Mouse (Mus musculus) gastrocnemius, postnatal 14 days (tissue): ENCODE results near the gene Cobl. TPM values are rescaled to one million over a fixed set of nuclear protein-coding genes. Genes with fewer than 3 reads are reported as not detected.
A peak's percentile ranks its signal among the peaks of the same experiment; 100 is the strongest.

Source experiments
- DNase-seq: peaks from one replicate; pipeline ENCODE4 v3.0.0; 2021; ENCODE audit warnings: mixed read lengths
- intact Hi-C: fragments of 180-260 bp; cut with DNase I; formaldehyde crosslinking; loops from one replicate; pipeline ENCODE4 v1.15.1; 2025; ENCODE audit warnings: low total_unique reads
- total RNA-seq, 2 experiments: library from RNA; stranded (reverse); gene quantifications; 2 replicates each; pipeline ENCODE4 v1.2.3; 2021

The Cobl gene
- total RNA-seq, 2 experiments from 2014 or later: 78.0 to 92.4 TPM

- no peak for DNase-seq
- intact Hi-C loops: no loop called here
Observed at GRCm38 (mm10) chr11:12448101-12448500, 16.7 kb downstream of the Cobl start.

- intact Hi-C loops: no loop called here
- no peak for DNase-seq
Observed at GRCm38 (mm10) chr11:12445222-12445621, 19.5 kb downstream of the Cobl start.

GRCm38 (mm10) chr11:12444215-12444614 lies 20.5 kb downstream of the Cobl start:
- intact Hi-C loops: no loop called here

GRCm38 (mm10) chr11:12443614-12444013 lies 21.1 kb downstream of the Cobl start:
- intact Hi-C loops: no loop called here
- no peak for DNase-seq

More at GRCm38 (mm10) chr11:12444215-12444614, 20.5 kb downstream of the Cobl start:
- DNase-seq: no peak

GRCm38 (mm10) chr11:12443185-12443584 lies 21.6 kb downstream of the Cobl start:
- intact Hi-C loops: no loop called here
- DNase-seq: no peak

- no peak for DNase-seq
- intact Hi-C loops: no loop called here
Observed at GRCm38 (mm10) chr11:12442283-12442682, 22.5 kb downstream of the Cobl start.

- DNase-seq: no peak
- intact Hi-C loops: no loop called here
Observed at GRCm38 (mm10) chr11:12435905-12436304, 28.9 kb downstream of the Cobl start.

GRCm38 (mm10) chr11:12435018-12435417 lies 29.7 kb downstream of the Cobl start:
- peak; percentile 47 for DNase-seq

GRCm38 (mm10) chr11:12434597-12434996 lies 30.2 kb downstream of the Cobl start:
- intact Hi-C loops: no loop called here
- DNase-seq: peak; percentile 16

More at GRCm38 (mm10) chr11:12435018-12435417, 29.7 kb downstream of the Cobl start:
- intact Hi-C loops: no loop called here

- intact Hi-C loops: no loop called here
- DNase-seq: no peak
Observed at GRCm38 (mm10) chr11:12431911-12432310, 32.8 kb downstream of the Cobl start.

GRCm38 (mm10) chr11:12430231-12431041 lies 34.3 kb downstream of the Cobl start:
- intact Hi-C loops: no loop called here
- no peak for DNase-seq

GRCm38 (mm10) chr11:12426746-12427145 lies 38.0 kb downstream of the Cobl start:
- DNase-seq: peak; percentile 29
- intact Hi-C loops: no loop called here

GRCm38 (mm10) chr11:12424205-12424604 lies 40.6 kb downstream of the Cobl start:
- intact Hi-C loops: no loop called here
- DNase-seq: no peak

- no peak for DNase-seq
Observed at GRCm38 (mm10) chr11:12421183-12421582, 43.6 kb downstream of the Cobl start.

GRCm38 (mm10) chr11:12420146-12420545 lies 44.6 kb downstream of the Cobl start:
- DNase-seq: no peak
- intact Hi-C loops: no loop called here

More at GRCm38 (mm10) chr11:12421183-12421582, 43.6 kb downstream of the Cobl start:
- intact Hi-C loops: no loop called here

- no peak for DNase-seq
- intact Hi-C loops: no loop called here
Observed at GRCm38 (mm10) chr11:12416899-12417298, 47.9 kb downstream of the Cobl start.

- no peak for DNase-seq
- intact Hi-C loops: no loop called here
Observed at GRCm38 (mm10) chr11:12415329-12415728, 49.4 kb downstream of the Cobl start.

- DNase-seq: no peak
- intact Hi-C loops: no loop called here
Observed at GRCm38 (mm10) chr11:12411950-12412349, 52.8 kb downstream of the Cobl start.

- intact Hi-C loops: no loop called here
- no peak for DNase-seq
Observed at GRCm38 (mm10) chr11:12411075-12411807, 53.5 kb downstream of the Cobl start.

- intact Hi-C loops: no loop called here
- no peak for DNase-seq
Observed at GRCm38 (mm10) chr11:12409463-12409862, 55.3 kb downstream of the Cobl start.

- no peak for DNase-seq
- intact Hi-C loops: no loop called here
Observed at GRCm38 (mm10) chr11:12407834-12408233, 56.9 kb downstream of the Cobl start.
